Mouse (Mus musculus): ENCODE measurements around the gene Slc27a1. TPM values are rescaled to one million over a fixed set of nuclear protein-coding genes. Genes with fewer than 3 reads are reported as not detected.
A peak's percentile ranks its signal among the peaks of the same experiment; 100 is the strongest.

Gene Slc27a1
- polyA plus RNA-seq, 1 experiment from 2014 or later, result 50.5 TPM

DNA sequence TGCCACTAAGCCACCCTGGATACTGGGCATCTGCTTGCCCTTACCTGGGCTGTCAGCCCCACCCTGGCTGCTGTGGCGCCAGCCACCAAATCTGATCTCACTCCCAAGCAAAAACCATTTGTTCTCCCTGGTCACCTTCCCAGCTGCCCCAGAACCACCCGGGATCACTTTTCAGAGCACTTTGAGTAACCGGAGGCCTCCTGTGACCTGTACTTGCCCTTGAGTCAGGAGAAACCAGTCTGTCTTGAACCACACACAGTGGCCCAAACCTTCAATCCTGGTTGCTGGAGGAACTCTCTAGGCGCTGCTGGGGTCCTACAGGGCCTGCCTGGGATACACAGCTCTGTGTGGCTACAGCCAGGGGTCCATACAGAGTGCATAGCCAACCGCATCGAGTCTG, 15.9 kb upstream of the Slc27a1 start:
- Histone ChIP-seq H3K4me2 (ENCODE audit: low read length) (no peak overlapping the region), H3K9me3 (replicated peaks; ENCODE audit: low read length) (no peaks in the 10 kb centered on the region), H3K36me3 (ENCODE audit: insufficient read depth, low read length) (0 out of 2 replicates have a peak, but pooled peaks cover 3% of the 10 kb centered on the region), H3K4me3 (replicated peaks; ENCODE audit: low read depth, low read length) (no peak overlapping the region), H3K27ac (peak overlapping the region; percentile 57), H3K27me3 (ENCODE audit: insufficient read depth, low read length) (0 out of 2 replicates have a peak, but pooled peaks cover 1% of the 10 kb centered on the region), H3K4me1 (replicated peaks; ENCODE audit: insufficient read depth, low read length) (no peaks in the 10 kb centered on the region), H3K9ac (ENCODE audit: low read depth, low read length) (no peak overlapping the region)
- DNase-seq (ENCODE audit: low spot score) (no peak), ATAC-seq (replicated peaks; ENCODE audit: low FRiP score, low read depth) (peak; percentile 36; the same call in 1 of the 2 replicates)
- 31% methylated on average over 6 of the region's 6 CpGs for WGBS
- TF ChIP-seq CTCF (IDR thresholded peaks at IDR 0.05; ENCODE audit: low read depth), result no peak

DNA sequence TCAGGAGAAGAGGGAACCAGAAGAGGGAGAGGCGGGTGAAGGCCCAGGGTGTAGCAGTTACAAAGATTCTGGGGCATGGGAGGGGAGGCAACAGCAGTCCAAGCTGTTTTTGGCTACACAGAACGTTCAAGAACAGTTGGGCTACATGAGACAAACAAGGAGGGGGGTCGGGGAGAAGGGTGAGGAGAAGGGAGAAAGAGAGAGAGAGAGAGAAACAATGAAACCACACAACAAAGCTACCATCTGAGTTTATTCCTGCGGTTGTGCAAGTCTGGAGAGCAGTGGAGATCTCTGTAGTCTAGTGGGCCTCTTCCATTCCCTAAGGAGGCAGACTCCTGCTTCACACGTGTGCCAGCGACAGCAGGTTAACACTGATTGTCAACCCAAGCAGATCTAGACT, 14.7 kb upstream of the Slc27a1 start:
- Histone ChIP-seq H3K9ac (ENCODE audit: low read depth, low read length) (no peak overlapping the region), H3K27me3 (ENCODE audit: insufficient read depth, low read length) (peaks cover 7% of the 10 kb centered on the region; the same call in 1 of the 2 replicates), H3K36me3 (ENCODE audit: insufficient read depth, low read length) (no peaks in the 10 kb centered on the region), H3K9me3 (replicated peaks; ENCODE audit: low read length) (no peaks in the 10 kb centered on the region), H3K27ac (peak overlapping the region; percentile 31; the same call in 1 of the 2 replicates), H3K4me3 (replicated peaks; ENCODE audit: low read depth, low read length) (no peak overlapping the region), H3K4me1 (replicated peaks; ENCODE audit: insufficient read depth, low read length) (0 out of 2 replicates have a peak, but pooled peaks cover under 1% of the 10 kb centered on the region), H3K4me2 (ENCODE audit: low read length) (no peak overlapping the region)
- DNase-seq (ENCODE audit: low spot score) (no peak), ATAC-seq (replicated peaks; ENCODE audit: low FRiP score, low read depth) (no peak)
- TF ChIP-seq CTCF (IDR thresholded peaks at IDR 0.05; ENCODE audit: low read depth), result no peak
- 69% methylated on average over 6 of the region's 6 CpGs for WGBS

GRCm38 (mm10) chr8:71554644-71555043, 14.0 kb upstream of the Slc27a1 start:
- Histone ChIP-seq H3K4me3 (replicated peaks; ENCODE audit: low read depth, low read length) (no peak overlapping the region), H3K9ac (ENCODE audit: low read depth, low read length) (no peak overlapping the region), H3K27ac (no peak overlapping the region), H3K27me3 (ENCODE audit: insufficient read depth, low read length) (peaks cover 7% of the 10 kb centered on the region; the same call in 1 of the 2 replicates), H3K4me2 (ENCODE audit: low read length) (no peak overlapping the region), H3K9me3 (replicated peaks; ENCODE audit: low read length) (no peaks in the 10 kb centered on the region), H3K36me3 (ENCODE audit: insufficient read depth, low read length) (no peaks in the 10 kb centered on the region), H3K4me1 (replicated peaks; ENCODE audit: insufficient read depth, low read length) (0 out of 2 replicates have a peak, but pooled peaks cover 4% of the 10 kb centered on the region)
- ATAC-seq (replicated peaks; ENCODE audit: low FRiP score, low read depth), result no peak
- TF ChIP-seq CTCF (IDR thresholded peaks at IDR 0.05; ENCODE audit: low read depth), result no peak
- no peak for DNase-seq (ENCODE audit: low spot score)
- 75% methylated on average over 2 of the region's 2 CpGs for WGBS

- Histone ChIP-seq H3K9me3 (replicated peaks; ENCODE audit: low read length) (no peaks in the 10 kb centered on the region), H3K9ac (ENCODE audit: low read depth, low read length) (peak within 1 kb of the TSS; percentile 61), H3K27me3 (ENCODE audit: insufficient read depth, low read length) (peaks cover 12% of the 10 kb centered on the region; the same call in 1 of the 2 replicates), H3K4me3 (replicated peaks; ENCODE audit: low read depth, low read length) (peak within 1 kb of the TSS; percentile 52), H3K27ac (no peak within 1 kb of the TSS), H3K4me1 (replicated peaks; ENCODE audit: insufficient read depth, low read length) (peaks cover 4% of the 10 kb centered on the region; the same call in 1 of the 2 replicates), H3K4me2 (ENCODE audit: low read length) (peak within 1 kb of the TSS; percentile 84), H3K36me3 (ENCODE audit: insufficient read depth, low read length) (no peaks in the 10 kb centered on the region)
- TF ChIP-seq CTCF (IDR thresholded peaks at IDR 0.05; ENCODE audit: low read depth), result no peak
- DNase-seq (ENCODE audit: low spot score) (no peak), ATAC-seq (replicated peaks; ENCODE audit: low FRiP score, low read depth) (peak; percentile 34; the same call in 1 of the 2 replicates)
- WGBS, result 4% methylated on average over 70 of the region's 70 CpGs
Measured at GRCm38 (mm10) chr8:71558071-71558957, 10.4 kb upstream of the Slc27a1 start, which contains the start of gene Tmem221. Gene Tmem221 (minus strand): TSS chr8:71558871.

GRCm38 (mm10) chr8:71558958-71559690, 9.6 kb upstream of the Slc27a1 start:
- Histone ChIP-seq H3K36me3 (ENCODE audit: insufficient read depth, low read length) (no peaks in the 10 kb centered on the region), H3K27me3 (ENCODE audit: insufficient read depth, low read length) (peaks cover 12% of the 10 kb centered on the region; the same call in 1 of the 2 replicates), H3K4me2 (ENCODE audit: low read length) (peak overlapping the region; percentile 84), H3K9me3 (replicated peaks; ENCODE audit: low read length) (no peaks in the 10 kb centered on the region), H3K4me3 (replicated peaks; ENCODE audit: low read depth, low read length) (peak overlapping the region; percentile 52), H3K27ac (no peak overlapping the region), H3K9ac (ENCODE audit: low read depth, low read length) (peak overlapping the region; percentile 61; the same call in 1 of the 2 replicates), H3K4me1 (replicated peaks; ENCODE audit: insufficient read depth, low read length) (peaks cover 4% of the 10 kb centered on the region; the same call in 1 of the 2 replicates)
- ATAC-seq (replicated peaks; ENCODE audit: low FRiP score, low read depth) (peak; percentile 65), DNase-seq (ENCODE audit: low spot score) (peak; percentile 94)
- TF ChIP-seq CTCF (IDR thresholded peaks at IDR 0.05; ENCODE audit: low read depth), result peak; percentile 17; the same call in 1 of the 2 replicates
- WGBS, result 2% methylated on average over 24 of the region's 24 CpGs

GRCm38 (mm10) chr8:71560071-71560470, 8.6 kb upstream of the Slc27a1 start:
- WGBS, result 73% methylated on average over 3 of the region's 3 CpGs

More at GRCm38 (mm10) chr8:71560071-71560470, 8.6 kb upstream of the Slc27a1 start:
- peaks cover 12% of the 10 kb centered on the region; the same call in 1 of the 2 replicates for H3K27me3 ChIP-seq (ENCODE audit: insufficient read depth, low read length)
- H3K4me1 ChIP-seq (replicated peaks; ENCODE audit: insufficient read depth, low read length), result peaks cover 4% of the 10 kb centered on the region; the same call in 1 of the 2 replicates
- no peak for TF ChIP-seq CTCF (IDR thresholded peaks at IDR 0.05; ENCODE audit: low read depth)
- H3K9me3 ChIP-seq (replicated peaks; ENCODE audit: low read length), result no peaks in the 10 kb centered on the region
- ATAC-seq (replicated peaks; ENCODE audit: low FRiP score, low read depth) (no peak), DNase-seq (ENCODE audit: low spot score) (no peak)
- H3K27ac ChIP-seq, result no peak overlapping the region
- no peak overlapping the region for H3K4me2 ChIP-seq (ENCODE audit: low read length)
- no peak overlapping the region for H3K9ac ChIP-seq (ENCODE audit: low read depth, low read length)
- H3K4me3 ChIP-seq (replicated peaks; ENCODE audit: low read depth, low read length), result no peak overlapping the region
- H3K36me3 ChIP-seq (ENCODE audit: insufficient read depth, low read length), result no peaks in the 10 kb centered on the region
